Mouse (Mus musculus) liver, postnatal 0 days (tissue): Measurements from ENCODE around the gene Nme6.

Experiments
- CTCF ChIP-seq: sonication (generic); IDR thresholded peaks from 2 replicates; pipeline ENCODE4 v1.5.1; 2016; ENCODE audit warnings: antibody characterized with exemption, low read depth
- EP300 ChIP-seq: IDR thresholded peaks from 2 replicates; pipeline ENCODE4 v1.6.1; 2016; ENCODE audit warnings: antibody characterized with exemption, low read depth, mild to moderate bottlenecking

DNA sequence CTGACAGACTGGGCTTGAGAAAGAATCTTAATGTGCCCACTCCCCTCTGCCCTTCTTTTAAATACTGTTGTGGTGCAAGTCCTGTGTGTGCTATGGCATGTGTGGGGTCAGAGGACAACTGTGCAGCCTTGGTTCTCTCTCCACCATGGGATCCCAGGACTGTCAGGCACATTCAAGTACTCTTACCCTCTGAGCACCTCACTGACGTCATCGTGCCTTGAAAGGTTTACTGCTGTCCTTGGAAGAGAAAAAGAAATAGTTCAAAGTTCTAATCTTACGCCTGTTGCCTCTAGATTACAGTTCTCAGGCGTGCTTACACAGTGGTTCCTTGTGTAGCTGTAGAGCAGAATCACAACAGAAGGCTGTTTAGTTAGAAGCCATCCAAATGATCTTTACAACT is 53.7 kb downstream of the Nme6 start:
- no peak for TF ChIP-seq CTCF
- TF ChIP-seq EP300, result no peak
